8 mouse cellular contexts compared by ENCODE assay signal in genomic region chr11:58938322-58939087, GRCm38 (mm10). TPM values are rescaled to one million over a fixed set of nuclear protein-coding genes. Genes with fewer than 3 reads are reported as not detected.
A peak's percentile ranks its signal among the peaks of the same experiment; 100 is the strongest.
DNase-seq lines count a peak whose midpoint lies in the region; ATAC-seq and TF ChIP-seq lines count a peak whose summit lies in the region.

Rnf187 (minus strand) TSS chr11:58938916.

- H3K4me3 ChIP-seq in forebrain, embryonic 15.5 days = peak within 1 kb of the TSS; percentile 73
- H3K4me3 ChIP-seq in layer of hippocampus, adult 2 months = peak within 1 kb of the TSS; percentile 63
- H3K4me3 ChIP-seq in lung, embryonic 14.5 days (ENCODE audit: low read depth, low read length) = peak within 1 kb of the TSS; percentile 94
- peak within 1 kb of the TSS; percentile 94 for H3K4me3 ChIP-seq in olfactory bulb, adult 2 months (ENCODE audit: insufficient read depth, low read depth, low read length)
- peak within 1 kb of the TSS; percentile 76 for H3K4me3 ChIP-seq in thymus, adult 2 months (ENCODE audit: control insufficient read depth, insufficient read depth, low read length)

- peaks cover 22% of the 10 kb centered on the region for H3K36me3 ChIP-seq in forebrain, embryonic 15.5 days
- peaks cover 30% of the 10 kb centered on the region for H3K36me3 ChIP-seq in lung, embryonic 14.5 days (ENCODE audit: insufficient read depth)
- H3K36me3 ChIP-seq in thymus, adult 2 months (ENCODE audit: control insufficient read depth, insufficient read depth, low read length) = peaks cover 11% of the 10 kb centered on the region

- intact Hi-C loops in heart, postnatal 25 days (cut with DNase I) = loop anchor here (2.0 to 10.0 kb wide), 2 partner anchors 18 to 356 kb away; partner anchors contain the start of gene Wnt3a

- peaks cover 32% of the 10 kb centered on the region for H3K4me1 ChIP-seq in forebrain, embryonic 15.5 days
- peaks cover 4% of the 10 kb centered on the region; the same call in 1 of the 2 replicates for H3K4me1 ChIP-seq in lung, embryonic 14.5 days (ENCODE audit: insufficient read depth)
- peaks cover 16% of the 10 kb centered on the region for H3K4me1 ChIP-seq in olfactory bulb, adult 2 months (ENCODE audit: control insufficient read depth, insufficient read depth, low read length)
- peaks cover 14% of the 10 kb centered on the region for H3K4me1 ChIP-seq in thymus, adult 2 months (replicated peaks; ENCODE audit: control insufficient read depth, insufficient read depth, low read length)

- peak within 1 kb of the TSS; percentile 94 for H3K27ac ChIP-seq in forebrain, embryonic 15.5 days (replicated peaks)
- peak within 1 kb of the TSS; percentile 98 for H3K27ac ChIP-seq in layer of hippocampus, adult 2 months
- H3K27ac ChIP-seq in lung, embryonic 14.5 days (ENCODE audit: low read depth) = peak within 1 kb of the TSS; percentile 95
- peak within 1 kb of the TSS; percentile 72 for H3K27ac ChIP-seq in olfactory bulb, adult 2 months (ENCODE audit: insufficient read depth, low read depth, low read length)
- no peak within 1 kb of the TSS for H3K27ac ChIP-seq in thymus, adult 2 months (ENCODE audit: control insufficient read depth, insufficient read depth, low read length)

- peak within 1 kb of the TSS; percentile 91 for H3K9ac ChIP-seq in forebrain, embryonic 15.5 days (replicated peaks)
- peak within 1 kb of the TSS; percentile 91 for H3K9ac ChIP-seq in lung, embryonic 14.5 days

- H3K4me2 ChIP-seq in forebrain, embryonic 15.5 days (replicated peaks) = peak within 1 kb of the TSS; percentile 90
- peak within 1 kb of the TSS; percentile 92 for H3K4me2 ChIP-seq in lung, embryonic 14.5 days

- under 1% methylated on average over 89 of the region's 95 CpGs for WGBS in forebrain, embryonic 15.5 days
- under 1% methylated on average over 94 of the region's 95 CpGs for WGBS in lung, embryonic 14.5 days
- WGBS in olfactory bulb, adult 2 months = under 1% methylated on average over 95 of the region's 95 CpGs
- WGBS in thymus, adult 2 months = under 1% methylated on average over 94 of the region's 95 CpGs

- peak; percentile 92 for TF ChIP-seq POLR2A in olfactory bulb, adult 2 months (IDR thresholded peaks at IDR 0.05; ENCODE audit: insufficient read depth, low read depth, low read length)
- TF ChIP-seq POLR2A in thymus, adult 2 months (IDR thresholded peaks at IDR 0.05; ENCODE audit: control insufficient read depth, extremely low read depth, insufficient read depth, low read length, poor library complexity) = peak; percentile 84

- no peaks in the 10 kb centered on the region for H3K27me3 ChIP-seq in forebrain, embryonic 15.5 days
- H3K27me3 ChIP-seq in lung, embryonic 14.5 days (ENCODE audit: insufficient read depth, low read length) = no peaks in the 10 kb centered on the region
- no peaks in the 10 kb centered on the region for H3K27me3 ChIP-seq in thymus, adult 2 months (ENCODE audit: control insufficient read depth, insufficient read depth, low read length)

- peak; percentile 97 for DNase-seq in ES-CJ7 (ENCODE audit: low read depth, low spot score)
- DNase-seq in cerebellum, adult 11 months = peak; percentile 92
- peak; percentile 86 for DNase-seq in heart, postnatal 25 days (ENCODE audit: low spot score)
- peak; percentile 91 to 92 for DNase-seq in layer of hippocampus, adult 2 months (ENCODE audit: low spot score in 2 of 2)
- DNase-seq in lung, embryonic 14.5 days = peak; percentile 97
- peak; percentile 92 for DNase-seq in thymus, adult 2 months

- no peak for TF ChIP-seq CTCF in layer of hippocampus, adult 2 months (conservative IDR thresholded peaks at IDR 0.05)
- TF ChIP-seq CTCF in lung, embryonic 14.5 days (IDR thresholded peaks at IDR 0.05; ENCODE audit: low read depth) = no peak
- no peak for TF ChIP-seq CTCF in olfactory bulb, adult 2 months (IDR thresholded peaks at IDR 0.05; ENCODE audit: insufficient read depth, low read depth, low read length)
- 0 out of 2 replicates have a peak, but pooled peaks have one; percentile 39 for TF ChIP-seq CTCF in thymus, adult 2 months (IDR thresholded peaks at IDR 0.05; ENCODE audit: borderline replicate concordance, control insufficient read depth, extremely low read depth, insufficient read depth, low read length, poor library complexity)

- ATAC-seq in forebrain, embryonic 15.5 days (replicated peaks) = peak; percentile 98
- peak; percentile 99 for ATAC-seq in lung, embryonic 14.5 days (ENCODE audit: insufficient read depth)

- no peaks in the 10 kb centered on the region for H3K9me3 ChIP-seq in forebrain, embryonic 15.5 days
- no peaks in the 10 kb centered on the region for H3K9me3 ChIP-seq in lung, embryonic 14.5 days (ENCODE audit: low read depth, low read length)

RNA-seq across cellular contexts. Expression of gene Rnf187, which starts in this region (rescaled TPM):
- 508 and 517 TPM in 2 replicates for polyA plus RNA-seq in forebrain, embryonic 15.5 days (2015; fragmentation: Nextera tagmentation; extraction: Ambion mirVana)
- 100 to 1,000 TPM; 163 to 167 TPM for total RNA-seq in heart, postnatal 25 days (2021)
- 100 to 1,000 TPM; 462 to 508 TPM for total RNA-seq in layer of hippocampus, adult 2 months (2021)
- polyA plus RNA-seq in lung, embryonic 14.5 days (2014; fragmentation: Nextera tagmentation; extraction: Ambion mirVana) = 273 and 293 TPM in 2 replicates
- not detected in 2 replicates for polyA plus RNA-seq in olfactory bulb, adult 2 months (2012; ENCODE audit: insufficient read depth, insufficient read length, low replicate concordance, missing spikeins)
- polyA plus RNA-seq in thymus, adult 2 months (2012; rRNA removed) = 335 and 488 TPM in 2 replicates
